ENCODE assay signal across 8 mouse cellular contexts in genomic region chr11:106302634-106303033, GRCm38 (mm10). TPM values are rescaled to one million over a fixed set of nuclear protein-coding genes. Genes with fewer than 3 reads are reported as not detected.
DNase-seq lines count a peak whose midpoint lies in the region; ATAC-seq and TF ChIP-seq lines count a peak whose summit lies in the region.

No protein-coding gene starts in this region.

- H3K4me1 ChIP-seq in heart, adult 2 months (ENCODE audit: control insufficient read depth, insufficient read depth, low read length), result no peaks in the 10 kb centered on the region
- H3K4me1 ChIP-seq in heart, embryonic 11.5 days (ENCODE audit: control insufficient read depth, insufficient read depth, low read length), result no peaks in the 10 kb centered on the region
- H3K4me1 ChIP-seq in intestine, postnatal 0 days (replicated peaks; ENCODE audit: control insufficient read depth, insufficient read depth, low read length), result no peaks in the 10 kb centered on the region

- TF ChIP-seq CTCF in heart, adult 2 months (IDR thresholded peaks at IDR 0.05), result peak; percentile 85
- TF ChIP-seq CTCF in intestine, postnatal 0 days (IDR thresholded peaks at IDR 0.05; ENCODE audit: low read depth), result peak; percentile 90

- H3K4me3 ChIP-seq in heart, adult 2 months, result no peak overlapping the region
- no peak overlapping the region for H3K4me3 ChIP-seq in heart, embryonic 11.5 days (ENCODE audit: low read depth, low read length)
- no peak overlapping the region for H3K4me3 ChIP-seq in intestine, postnatal 0 days (ENCODE audit: low read depth, low read length)

- H3K9me3 ChIP-seq in heart, embryonic 11.5 days (replicated peaks; ENCODE audit: control insufficient read depth, low read length), result no peaks in the 10 kb centered on the region
- no peaks in the 10 kb centered on the region for H3K9me3 ChIP-seq in intestine, postnatal 0 days (ENCODE audit: control insufficient read depth)

- peak; percentile 51 to 76 for DNase-seq in heart, adult 2 months
- peak; percentile 85 for DNase-seq in 3T3-L1 (ENCODE audit: low read depth, low spot score)
- DNase-seq in Muller cell, postnatal 12 days (ENCODE audit: inconsistent ontology term), result peak; percentile 51
- DNase-seq in cerebellum, postnatal 36 days, result peak; percentile 70 to 76
- DNase-seq in lung, postnatal 10 days, result peak; percentile 74
- DNase-seq in telencephalon, adult 2 months (ENCODE audit: low read depth, low spot score), result peak; percentile 18

- no peaks in the 10 kb centered on the region for H3K36me3 ChIP-seq in heart, adult 2 months (ENCODE audit: control insufficient read depth, insufficient read depth, low read length)
- no peaks in the 10 kb centered on the region for H3K36me3 ChIP-seq in heart, embryonic 11.5 days (ENCODE audit: control insufficient read depth, insufficient read depth, low read length)
- no peaks in the 10 kb centered on the region for H3K36me3 ChIP-seq in intestine, postnatal 0 days (ENCODE audit: control insufficient read depth, insufficient read depth)

- H3K9ac ChIP-seq in heart, adult 2 months (ENCODE audit: low read depth, low read length), result no peak overlapping the region
- H3K9ac ChIP-seq in heart, embryonic 11.5 days (ENCODE audit: low read depth, low read length), result no peak overlapping the region
- H3K9ac ChIP-seq in intestine, postnatal 0 days (ENCODE audit: low read depth, low read length), result no peak overlapping the region

- WGBS in heart, adult 2 months, result 3% methylated on average over 2 of the region's 2 CpGs
- whole genome bisulfite sequencing in heart, embryonic 11.5 days (ENCODE audit: insufficient replicate concordance), result 21% methylated on average over 2 of the region's 2 CpGs
- 13% methylated on average over 2 of the region's 2 CpGs for WGBS in intestine, postnatal 0 days

- TF ChIP-seq EP300 in heart, adult 2 months (IDR thresholded peaks at IDR 0.05; ENCODE audit: insufficient read depth, low read depth, low read length), result peak; percentile 89

- no peaks in the 10 kb centered on the region for H3K79me2 ChIP-seq in heart, adult 2 months (replicated peaks; ENCODE audit: control insufficient read depth, insufficient read depth, low read length)

- no peak overlapping the region for H3K4me2 ChIP-seq in heart, embryonic 11.5 days
- no peak overlapping the region for H3K4me2 ChIP-seq in intestine, postnatal 0 days (replicated peaks; ENCODE audit: low read depth)

- no peak for TF ChIP-seq POLR2A in heart, adult 2 months (IDR thresholded peaks at IDR 0.05; ENCODE audit: insufficient read depth, low read depth, low read length)

- intact Hi-C loops in heart, adult 2 months (cut with DNase I), result loop anchor here (2.0 kb wide), 2 partner anchors 64 to 90 kb away; no protein-coding TSS in a partner anchor

- ATAC-seq in heart, embryonic 11.5 days (replicated peaks; ENCODE audit: insufficient number of reproducible peaks, low FRiP score, low TSS enrichment), result no peak
- no peak for ATAC-seq in intestine, postnatal 0 days

- no peaks in the 10 kb centered on the region for H3K27me3 ChIP-seq in heart, adult 2 months (ENCODE audit: control insufficient read depth, insufficient read depth, low read length)
- no peaks in the 10 kb centered on the region for H3K27me3 ChIP-seq in heart, embryonic 11.5 days (ENCODE audit: control insufficient read depth, insufficient read depth, low read length)
- H3K27me3 ChIP-seq in intestine, postnatal 0 days (replicated peaks; ENCODE audit: control insufficient read depth, insufficient read depth, low read length), result no peaks in the 10 kb centered on the region

- H3K27ac ChIP-seq in heart, adult 2 months, result no peak overlapping the region
- H3K27ac ChIP-seq in heart, embryonic 11.5 days (ENCODE audit: low read depth, low read length), result no peak overlapping the region
- H3K27ac ChIP-seq in intestine, postnatal 0 days (ENCODE audit: low read depth, low read length), result no peak overlapping the region

RNA-seq across cellular contexts. Expression of gene Gh, which starts 1.0 kb away (rescaled TPM):
- not detected for total RNA-seq in heart, adult 2 months (2021)
- not detected in 2 replicates for polyA plus RNA-seq in heart, adult 2 months (2012; rRNA removed)
- not detected in 2 replicates for polyA plus RNA-seq in heart, embryonic 11.5 days (2014; fragmentation: Nextera tagmentation; extraction: Ambion mirVana)
- not detected in 2 replicates for polyA plus RNA-seq in intestine, postnatal 0 days (2015; fragmentation: Nextera tagmentation; extraction: Ambion mirVana)

RNA-seq across cellular contexts. Expression of gene Cd79b, which starts 11.9 kb away (rescaled TPM):
- 1 to 10 TPM; 1.7 to 3.0 TPM for total RNA-seq in heart, adult 2 months (2021)
- polyA plus RNA-seq in heart, adult 2 months (2012; rRNA removed), result 3.4 and 10.1 TPM in 2 replicates
- polyA plus RNA-seq in heart, embryonic 11.5 days (2014; fragmentation: Nextera tagmentation; extraction: Ambion mirVana), result 0.73 and 1.3 TPM in 2 replicates
- 1.3 and 1.5 TPM in 2 replicates for polyA plus RNA-seq in intestine, postnatal 0 days (2015; fragmentation: Nextera tagmentation; extraction: Ambion mirVana)

RNA-seq across cellular contexts. Expression of gene Tcam1, which starts 26.2 kb away (rescaled TPM):
- total RNA-seq in heart, adult 2 months (2021), result not detected
- 0.10 TPM in 1 of 2 replicates, not detected in the other for polyA plus RNA-seq in heart, adult 2 months (2012; rRNA removed)
- 0.13 and 0.15 TPM in 2 replicates for polyA plus RNA-seq in heart, embryonic 11.5 days (2014; fragmentation: Nextera tagmentation; extraction: Ambion mirVana)
- polyA plus RNA-seq in intestine, postnatal 0 days (2015; fragmentation: Nextera tagmentation; extraction: Ambion mirVana), result 0.09 TPM in 1 of 2 replicates, not detected in the other

RNA-seq across cellular contexts. Expression of gene Smarcd2, which starts 29.9 kb away (rescaled TPM):
- total RNA-seq in heart, adult 2 months (2021), result 10 to 100 TPM; 16.6 to 17.2 TPM
- 39.2 and 49.2 TPM in 2 replicates for polyA plus RNA-seq in heart, adult 2 months (2012; rRNA removed)
- 22.4 and 25.9 TPM in 2 replicates for polyA plus RNA-seq in heart, embryonic 11.5 days (2014; fragmentation: Nextera tagmentation; extraction: Ambion mirVana)
- 25.3 and 26.3 TPM in 2 replicates for polyA plus RNA-seq in intestine, postnatal 0 days (2015; fragmentation: Nextera tagmentation; extraction: Ambion mirVana)

RNA-seq across cellular contexts. Expression of gene Psmc5, which starts 46.7 kb away (rescaled TPM):
- total RNA-seq in heart, adult 2 months (2021), result 100 to 1,000 TPM in 1 of 2 experiments, 10 to 100 TPM in 1; 91.8 to 104 TPM
- 54.5 and 83.5 TPM in 2 replicates for polyA plus RNA-seq in heart, adult 2 months (2012; rRNA removed)
- polyA plus RNA-seq in heart, embryonic 11.5 days (2014; fragmentation: Nextera tagmentation; extraction: Ambion mirVana), result 280 and 294 TPM in 2 replicates
- polyA plus RNA-seq in intestine, postnatal 0 days (2015; fragmentation: Nextera tagmentation; extraction: Ambion mirVana), result 160 and 168 TPM in 2 replicates

Comparison
In these comparisons a context has a peak if more than half of its experiments do, and no peak if none do; other contexts are left out.
1. DNase-seq: peak in every context shown above with its lines; median percentile 85 in 3T3-L1; 74 in lung, postnatal 10 days; 73 in cerebellum, postnatal 36 days; 64 in heart, adult 2 months; 51 in Muller cell, postnatal 12 days; 18 in telencephalon, adult 2 months.